Mouse (Mus musculus) hindbrain, embryonic 15.5 days (tissue): ENCODE data around the gene Lgals8. TPM values are rescaled to one million over a fixed set of nuclear protein-coding genes. Genes with fewer than 3 reads are reported as not detected.

Source experiments
- ATAC-seq: fragments of 200-750 bp; cut with Nextera tagmentation; 2 replicates; pipeline ENCODE4 v1.8.0; 2017; ENCODE audit warnings: low read depth, moderate number of reproducible peaks, moderate TSS enrichment; ENCODE audit not compliant: low FRiP score
- H3K27ac ChIP-seq: fragments of 300-500 bp; sonication (generic); replicated peaks from 2 replicates; pipeline ENCODE4 v1.5.1; 2015; ENCODE audit warnings: mild to moderate bottlenecking, inconsistent platforms
- H3K27me3 ChIP-seq: fragments of 300-500 bp; sonication (generic); 2 replicates; pipeline ENCODE4 v1.6.1; 2015; ENCODE audit warnings: control low read depth, inconsistent platforms
- H3K36me3 ChIP-seq: fragments of 300-500 bp; sonication (generic); 2 replicates; pipeline ENCODE4 v1.6.1; 2015; ENCODE audit warnings: control low read depth, inconsistent platforms
- H3K4me1 ChIP-seq: fragments of 300-500 bp; sonication (generic); replicated peaks from 2 replicates; pipeline ENCODE4 v1.6.1; 2015; ENCODE audit warnings: control low read depth, inconsistent platforms
- H3K4me2 ChIP-seq: fragments of 300-500 bp; sonication (generic); 2 replicates; pipeline ENCODE4 v1.6.1; 2015; ENCODE audit warnings: moderate library complexity, mild to moderate bottlenecking, inconsistent platforms
- H3K4me3 ChIP-seq: fragments of 300-500 bp; sonication (generic); 2 replicates; pipeline ENCODE4 v1.5.1; 2015; ENCODE audit warnings: mild to moderate bottlenecking, inconsistent platforms
- H3K9ac ChIP-seq: fragments of 300-500 bp; sonication (generic); 2 replicates; pipeline ENCODE4 v1.6.1; 2015; ENCODE audit warnings: inconsistent platforms
- H3K9me3 ChIP-seq: fragments of 300-500 bp; sonication (generic); 2 replicates; pipeline ENCODE4 v1.6.1; 2016; ENCODE audit warnings: control low read depth, inconsistent platforms
- whole genome bisulfite sequencing: fragments of 180-500 bp; shearing (Covaris S2); methylation state at CpG from one replicate; pipeline ENCODE4 v1.1.7; 2015; 5-methylcytosine and 5-hydroxymethylcytosine counted together
- polyA plus RNA-seq: library from polyadenylated mRNA; unstranded; fragments of >200 nt; fragmentation: Nextera tagmentation; extraction: Ambion mirVana; gene quantifications from 2 replicates; pipeline ENCODE4 v1.2.1, GENCODE M21; 2015

Lgals8 gene
- 20.9 and 23.0 TPM in 2 replicates for polyA plus RNA-seq

- Histone ChIP-seq H3K9ac (no peak within 1 kb of the TSS), H3K36me3 (no peaks in the 10 kb centered on the region), H3K9me3 (no peaks in the 10 kb centered on the region), H3K4me2 (no peak within 1 kb of the TSS), H3K4me3 (no peak within 1 kb of the TSS), H3K4me1 (peaks cover 13% of the 10 kb centered on the region), H3K27ac (no peak within 1 kb of the TSS), H3K27me3 (no peaks in the 10 kb centered on the region)
- ATAC-seq, result no peak
- 93% methylated on average over 1 of the region's 1 CpGs for WGBS
Measured at GRCm38 (mm10) chr13:12464844-12465243, at the start of gene Lgals8. Lgals8 (minus strand) TSS chr13:12464944.

- Histone ChIP-seq H3K4me1 (no peaks in the 10 kb centered on the region), H3K27ac (no peak overlapping the region), H3K9me3 (no peaks in the 10 kb centered on the region), H3K9ac (no peak overlapping the region), H3K4me3 (no peak overlapping the region), H3K36me3 (no peaks in the 10 kb centered on the region), H3K4me2 (no peak overlapping the region), H3K27me3 (no peaks in the 10 kb centered on the region)
- ATAC-seq, result no peak
- 77% methylated on average over 8 of the region's 9 CpGs for WGBS
Measured at GRCm38 (mm10) chr13:12511189-12511965, 46.6 kb upstream of the Lgals8 start.

- H3K36me3 ChIP-seq, result no peaks in the 10 kb centered on the region
- no peak overlapping the region for H3K27ac ChIP-seq
- 87% methylated on average over 6 of the region's 6 CpGs for WGBS
- no peak for ATAC-seq
- H3K27me3 ChIP-seq, result no peaks in the 10 kb centered on the region
- H3K9me3 ChIP-seq, result no peaks in the 10 kb centered on the region
- no peak overlapping the region for H3K4me3 ChIP-seq
- no peaks in the 10 kb centered on the region for H3K4me1 ChIP-seq
- H3K4me2 ChIP-seq, result no peak overlapping the region
- no peak overlapping the region for H3K9ac ChIP-seq
Measured at GRCm38 (mm10) chr13:12510032-12510431, 45.3 kb upstream of the Lgals8 start.

GRCm38 (mm10) chr13:12507426-12507825 is 42.7 kb upstream of the Lgals8 start:
- H3K4me2 ChIP-seq, result no peak overlapping the region
- no peak overlapping the region for H3K27ac ChIP-seq
- H3K4me3 ChIP-seq, result no peak overlapping the region
- no peak for ATAC-seq
- H3K27me3 ChIP-seq, result no peaks in the 10 kb centered on the region
- no peaks in the 10 kb centered on the region for H3K36me3 ChIP-seq
- no peak overlapping the region for H3K9ac ChIP-seq
- peaks cover 10% of the 10 kb centered on the region for H3K4me1 ChIP-seq
- H3K9me3 ChIP-seq, result no peaks in the 10 kb centered on the region
- 91% methylated on average over 6 of the region's 6 CpGs for WGBS

- Histone ChIP-seq H3K27me3 (no peaks in the 10 kb centered on the region), H3K9me3 (no peaks in the 10 kb centered on the region), H3K36me3 (no peaks in the 10 kb centered on the region), H3K4me3 (no peak overlapping the region), H3K27ac (no peak overlapping the region), H3K9ac (no peak overlapping the region), H3K4me2 (no peak overlapping the region), H3K4me1 (peaks cover 10% of the 10 kb centered on the region)
- no peak for ATAC-seq
- WGBS, result 87% methylated on average over 3 of the region's 3 CpGs
Measured at GRCm38 (mm10) chr13:12505359-12505758, 40.6 kb upstream of the Lgals8 start.

GRCm38 (mm10) chr13:12503238-12503751 is 38.6 kb upstream of the Lgals8 start:
- ATAC-seq, result peak; percentile 70
- H3K4me2 ChIP-seq, result no peak overlapping the region
- no peaks in the 10 kb centered on the region for H3K9me3 ChIP-seq
- H3K36me3 ChIP-seq, result no peaks in the 10 kb centered on the region
- 25% methylated on average over 11 of the region's 11 CpGs for WGBS
- H3K9ac ChIP-seq, result no peak overlapping the region
- peak overlapping the region; percentile 9; the same call in 1 of the 2 replicates for H3K27ac ChIP-seq
- H3K4me3 ChIP-seq, result no peak overlapping the region
- H3K4me1 ChIP-seq, result peaks cover 10% of the 10 kb centered on the region
- no peaks in the 10 kb centered on the region for H3K27me3 ChIP-seq

GRCm38 (mm10) chr13:12502665-12503237 is 38.0 kb upstream of the Lgals8 start:
- H3K36me3 ChIP-seq, result no peaks in the 10 kb centered on the region
- 0 out of 2 replicates have a peak, but pooled peaks have one; percentile 19 for ATAC-seq

GRCm38 (mm10) chr13:12499107-12499506 is 34.4 kb upstream of the Lgals8 start:
- Histone ChIP-seq H3K36me3 (no peaks in the 10 kb centered on the region), H3K9me3 (no peaks in the 10 kb centered on the region), H3K4me3 (no peak overlapping the region), H3K9ac (no peak overlapping the region), H3K4me1 (peaks cover 10% of the 10 kb centered on the region), H3K27ac (no peak overlapping the region), H3K27me3 (no peaks in the 10 kb centered on the region), H3K4me2 (no peak overlapping the region)
- ATAC-seq, result no peak
- 82% methylated on average over 7 of the region's 7 CpGs for WGBS

More at GRCm38 (mm10) chr13:12502665-12503237, 38.0 kb upstream of the Lgals8 start:
- Histone ChIP-seq H3K9ac (no peak overlapping the region), H3K9me3 (no peaks in the 10 kb centered on the region), H3K4me2 (no peak overlapping the region), H3K4me3 (no peak overlapping the region), H3K27me3 (no peaks in the 10 kb centered on the region), H3K27ac (peak overlapping the region; percentile 9; the same call in 1 of the 2 replicates), H3K4me1 (peaks cover 10% of the 10 kb centered on the region)
- WGBS, result 29% methylated on average over 4 of the region's 4 CpGs

- Histone ChIP-seq H3K4me2 (no peak overlapping the region), H3K27me3 (no peaks in the 10 kb centered on the region), H3K27ac (no peak overlapping the region), H3K9me3 (no peaks in the 10 kb centered on the region), H3K4me1 (peaks cover 2% of the 10 kb centered on the region), H3K4me3 (no peak overlapping the region), H3K36me3 (no peaks in the 10 kb centered on the region), H3K9ac (no peak overlapping the region)
- ATAC-seq, result no peak
- WGBS, result 41% methylated on average over 8 of the region's 8 CpGs
Measured at GRCm38 (mm10) chr13:12497809-12498208, 33.1 kb upstream of the Lgals8 start.

- Histone ChIP-seq H3K9me3 (no peaks in the 10 kb centered on the region), H3K27me3 (no peaks in the 10 kb centered on the region), H3K4me2 (no peak overlapping the region), H3K36me3 (no peaks in the 10 kb centered on the region), H3K4me1 (no peaks in the 10 kb centered on the region), H3K27ac (no peak overlapping the region), H3K9ac (no peak overlapping the region), H3K4me3 (no peak overlapping the region)
- ATAC-seq, result no peak
- WGBS, result 83% methylated on average over 9 of the region's 9 CpGs
Measured at GRCm38 (mm10) chr13:12494750-12495149, 30.0 kb upstream of the Lgals8 start.

- Histone ChIP-seq H3K9ac (no peak overlapping the region), H3K36me3 (no peaks in the 10 kb centered on the region), H3K4me1 (no peaks in the 10 kb centered on the region), H3K27me3 (no peaks in the 10 kb centered on the region), H3K27ac (no peak overlapping the region), H3K4me2 (no peak overlapping the region), H3K4me3 (no peak overlapping the region), H3K9me3 (no peaks in the 10 kb centered on the region)
- WGBS, result 94% methylated on average over 3 of the region's 3 CpGs
- no peak for ATAC-seq
Measured at GRCm38 (mm10) chr13:12492515-12492914, 27.8 kb upstream of the Lgals8 start.

GRCm38 (mm10) chr13:12485640-12486039 is 20.9 kb upstream of the Lgals8 start:
- Histone ChIP-seq H3K27me3 (no peaks in the 10 kb centered on the region), H3K36me3 (no peaks in the 10 kb centered on the region), H3K9ac (no peak overlapping the region), H3K9me3 (no peaks in the 10 kb centered on the region), H3K4me3 (no peak overlapping the region), H3K4me1 (no peaks in the 10 kb centered on the region), H3K27ac (no peak overlapping the region), H3K4me2 (no peak overlapping the region)
- 0 out of 2 replicates have a peak, but pooled peaks have one; percentile 27 for ATAC-seq
- 79% methylated on average over 7 of the region's 7 CpGs for WGBS
